Mouse (Mus musculus) myocyte (in vitro differentiated cells): ENCODE measurements around the gene Eef2k. TPM values are rescaled to one million over a fixed set of nuclear protein-coding genes. Genes with fewer than 3 reads are reported as not detected.

Experiments used
- H3K27me3 ChIP-seq: one replicate; pipeline ENCODE4 v1.6.1; 2011; ENCODE audit not compliant: control insufficient read depth, insufficient read depth, insufficient read length
- H3K36me3 ChIP-seq: one replicate; pipeline ENCODE4 v1.6.1; 2011; ENCODE audit not compliant: control insufficient read depth, insufficient read depth
- H3K4me2 ChIP-seq: one replicate; pipeline ENCODE4 v1.6.1; 2011; ENCODE audit warnings: low read depth, control low read depth
- H3K4me3 ChIP-seq: one replicate; pipeline ENCODE4 v1.5.1; 2011; ENCODE audit warnings: mild to moderate bottlenecking, control low read depth, moderate library complexity
- H3K79me2 ChIP-seq: one replicate; pipeline ENCODE4 v1.6.1; 2011; ENCODE audit not compliant: control insufficient read depth, insufficient read depth
- H3ac ChIP-seq: one replicate; pipeline ENCODE4 v1.6.1; 2011; ENCODE audit not compliant: control insufficient read depth, insufficient read length
- CEBPB ChIP-seq: IDR thresholded peaks from 2 replicates; pipeline ENCODE4 v1.6.1; 2011; ENCODE audit warnings: mild to moderate bottlenecking, moderate library complexity; ENCODE audit not compliant: poor library complexity, insufficient read depth, severe bottlenecking
- E2F4 ChIP-seq: IDR thresholded peaks from one replicate; pipeline ENCODE4 v1.6.1; 2011; ENCODE audit warnings: mild to moderate bottlenecking, control low read depth, moderate library complexity; ENCODE audit not compliant: insufficient read depth
- MAX ChIP-seq: IDR thresholded peaks from one replicate; pipeline ENCODE4 v1.6.1; 2011; ENCODE audit warnings: low read depth, mild to moderate bottlenecking, control low read depth
- MYOD1 ChIP-seq, 3 experiments: IDR thresholded peaks; one replicate each; pipeline ENCODE4 v1.6.1; 2011; ENCODE audit warnings: control low read depth in 2 of 3, low read depth in 2 of 3, mild to moderate bottlenecking in 2 of 3, moderate library complexity in 1 of 3; ENCODE audit not compliant: insufficient read length in 2 of 3, control insufficient read depth in 1 of 3
- MYOG ChIP-seq, 3 experiments: IDR thresholded peaks; one replicate each; pipeline ENCODE4 v1.6.1; 2011; ENCODE audit warnings: control low read depth in 2 of 3, low read depth in 2 of 3, mild to moderate bottlenecking in 2 of 3; ENCODE audit not compliant: insufficient read length in 2 of 3, control insufficient read depth in 1 of 3, insufficient read depth in 1 of 3
- POLR2A ChIP-seq: IDR thresholded peaks from one replicate; pipeline ENCODE4 v1.6.1; 2011; ENCODE audit warnings: low read depth, mild to moderate bottlenecking, control low read depth, moderate library complexity; ENCODE audit not compliant: insufficient read length
- POLR2AphosphoS2 ChIP-seq: IDR thresholded peaks from one replicate; pipeline ENCODE4 v1.6.1; 2011; ENCODE audit warnings: low read depth, control low read depth; ENCODE audit not compliant: insufficient read length
- REST ChIP-seq: IDR thresholded peaks from one replicate; pipeline ENCODE4 v1.6.1; 2011; ENCODE audit warnings: mild to moderate bottlenecking, control low read depth, moderate library complexity; ENCODE audit not compliant: insufficient read depth, insufficient read length
- SRF ChIP-seq: IDR thresholded peaks from one replicate; pipeline ENCODE4 v1.6.1; 2011; ENCODE audit warnings: low read depth; ENCODE audit not compliant: control insufficient read depth, insufficient read length
- TCF12 ChIP-seq: IDR thresholded peaks from one replicate; pipeline ENCODE4 v1.6.1; 2011; ENCODE audit warnings: mild to moderate bottlenecking, control low read depth; ENCODE audit not compliant: poor library complexity, insufficient read depth, severe bottlenecking
- TCF3 ChIP-seq: IDR thresholded peaks from one replicate; pipeline ENCODE4 v1.6.1; 2011; ENCODE audit warnings: low read depth, control low read depth; ENCODE audit not compliant: insufficient read length
- USF1 ChIP-seq: IDR thresholded peaks from one replicate; pipeline ENCODE4 v1.6.1; 2011; ENCODE audit warnings: low read depth, mild to moderate bottlenecking, control low read depth, moderate library complexity
- polyA plus RNA-seq: library from polyadenylated mRNA; unstranded; fragments of >200 nt; fragmentation: generic; extraction: Trizol; gene quantifications from one replicate; pipeline ENCODE4 v1.2.1, GENCODE M21; 2012; ENCODE audit warnings: missing spikeins

The Eef2k gene
- polyA plus RNA-seq, 1 experiment, result 32.3 TPM

DNA sequence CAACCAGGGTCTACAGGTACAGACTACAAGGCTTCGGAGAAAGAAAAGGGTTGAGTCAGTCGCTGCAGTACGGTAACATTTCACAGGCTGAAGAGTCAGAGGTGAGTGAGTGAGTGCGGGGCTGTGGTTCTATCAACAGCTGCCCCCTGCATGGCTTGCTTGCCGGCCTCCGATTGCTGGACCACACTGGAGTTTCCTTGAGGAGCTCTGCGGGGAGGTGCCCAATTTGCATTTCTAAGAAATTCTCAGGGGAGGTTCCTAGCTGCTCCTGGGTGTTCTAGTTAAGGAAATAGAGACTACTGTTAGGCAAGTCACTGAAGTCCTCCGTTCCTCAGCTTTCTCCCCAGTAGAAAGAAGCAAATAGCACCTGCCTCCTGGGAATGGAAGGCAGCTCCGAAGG lies 2.1 kb downstream of the Eef2k start:
- Histone ChIP-seq H3K4me3 (peak overlapping the region; percentile 81), H3K36me3 (peaks cover 6% of the 10 kb centered on the region), H3K79me2 (no peaks in the 10 kb centered on the region), H3ac (no peak overlapping the region), H3K4me2 (peak overlapping the region; percentile 90), H3K27me3 (no peaks in the 10 kb centered on the region)
- TF ChIP-seq MYOG (IDR thresholded peaks at IDR 0.05; ENCODE audit: control insufficient read depth in 1 of 3, insufficient read depth in 1 of 3, insufficient read length in 2 of 3, low read depth in 2 of 3) (peak in 1 of 3 experiments; percentile 28), SRF (no peak), MYOD1 (IDR thresholded peaks at IDR 0.05; ENCODE audit: control insufficient read depth in 1 of 3, insufficient read length in 2 of 3, low read depth in 2 of 3) (peak in 1 of 3 experiments; percentile 15)

DNA sequence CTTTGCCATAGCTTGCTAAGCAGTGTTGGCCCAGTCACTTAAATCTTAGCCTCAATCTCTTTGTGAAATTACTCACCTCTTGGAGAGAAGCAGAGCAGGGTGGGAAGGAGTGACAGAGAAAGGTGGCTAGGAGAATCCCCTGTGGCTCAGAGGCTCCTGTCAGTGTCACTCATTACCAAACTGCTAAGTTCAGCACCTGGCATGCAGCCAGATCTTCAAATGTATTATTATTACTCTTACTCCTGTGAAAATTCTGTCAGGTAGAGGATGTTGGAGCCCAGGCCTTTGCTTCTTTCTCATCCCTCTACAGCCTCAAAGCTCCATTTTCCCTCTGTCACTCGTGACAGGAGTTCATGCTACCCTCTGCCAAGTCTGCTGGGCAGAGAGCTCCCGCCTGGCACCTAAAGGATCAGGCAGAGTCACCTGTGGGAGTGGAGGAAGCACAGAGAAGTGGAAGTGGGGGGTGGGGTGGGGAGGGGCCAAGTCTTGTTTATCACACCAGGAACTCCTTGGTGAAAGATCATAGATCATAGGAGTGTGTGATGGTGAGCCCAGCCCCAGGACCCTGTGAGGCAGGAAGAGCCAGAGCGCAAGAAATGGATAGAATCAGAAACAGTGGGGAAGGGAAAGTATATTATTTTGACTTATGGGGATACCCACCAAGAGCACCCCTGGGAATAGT lies 6.3 kb downstream of the Eef2k start:
- Histone ChIP-seq H3K79me2 (peaks cover 6% of the 10 kb centered on the region), H3K27me3 (no peaks in the 10 kb centered on the region), H3K36me3 (peaks cover 6% of the 10 kb centered on the region), H3K4me2 (no peak overlapping the region), H3K4me3 (no peak overlapping the region), H3ac (no peak overlapping the region)
- TF ChIP-seq TCF3 (no peak), TCF12 (no peak), CEBPB (no peak), POLR2AphosphoS2 (no peak), REST (no peak), MYOD1 (IDR thresholded peaks at IDR 0.05; ENCODE audit: control insufficient read depth in 1 of 3, insufficient read length in 2 of 3, low read depth in 2 of 3) (no peak), POLR2A (no peak), MYOG (IDR thresholded peaks at IDR 0.05; ENCODE audit: control insufficient read depth in 1 of 3, insufficient read depth in 1 of 3, insufficient read length in 2 of 3, low read depth in 2 of 3) (no peak), SRF (no peak), USF1 (no peak), MAX (no peak), E2F4 (no peak)

GRCm38 (mm10) chr7:120850165-120850564 lies 7.5 kb downstream of the Eef2k start:
- H3K4me3 ChIP-seq, result no peak overlapping the region
- H3K36me3 ChIP-seq, result peaks cover 6% of the 10 kb centered on the region
- peaks cover 6% of the 10 kb centered on the region for H3K79me2 ChIP-seq
- H3K27me3 ChIP-seq, result no peaks in the 10 kb centered on the region
- H3ac ChIP-seq, result no peak overlapping the region
- TF ChIP-seq SRF, result no peak
- TF ChIP-seq CEBPB, result no peak
- no peak for TF ChIP-seq MYOG (IDR thresholded peaks at IDR 0.05; ENCODE audit: control insufficient read depth in 1 of 3, insufficient read depth in 1 of 3, insufficient read length in 2 of 3, low read depth in 2 of 3)
- no peak for TF ChIP-seq TCF12
- no peak for TF ChIP-seq POLR2AphosphoS2
- no peak for TF ChIP-seq REST
- TF ChIP-seq POLR2A, result no peak
- no peak for TF ChIP-seq MYOD1 (IDR thresholded peaks at IDR 0.05; ENCODE audit: control insufficient read depth in 1 of 3, insufficient read length in 2 of 3, low read depth in 2 of 3)
- TF ChIP-seq MAX, result no peak
- TF ChIP-seq E2F4, result no peak
- TF ChIP-seq TCF3, result no peak
- H3K4me2 ChIP-seq, result no peak overlapping the region

DNA sequence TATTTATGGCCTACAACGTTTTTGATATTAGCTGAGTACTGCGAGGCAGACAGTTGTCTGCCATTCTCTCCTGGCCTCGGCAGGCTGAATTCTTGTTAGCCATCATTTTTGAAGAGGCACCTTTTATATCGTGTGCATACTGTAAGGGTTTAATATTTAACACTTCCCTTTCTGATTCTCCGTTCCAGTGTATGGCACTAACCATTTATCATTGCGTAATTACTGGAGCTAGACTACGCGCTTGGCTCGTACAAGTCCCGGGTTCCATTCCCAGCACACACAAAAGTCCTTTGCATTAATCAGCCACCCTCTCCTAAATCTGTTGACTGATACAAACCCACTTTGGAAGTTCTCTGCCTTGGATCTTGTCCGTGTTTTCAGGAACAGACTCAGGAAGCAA lies 17.2 kb downstream of the Eef2k start:
- H3ac ChIP-seq, result no peak overlapping the region
- no peaks in the 10 kb centered on the region for H3K27me3 ChIP-seq
- no peaks in the 10 kb centered on the region for H3K36me3 ChIP-seq
- H3K4me2 ChIP-seq, result no peak overlapping the region
- no peak overlapping the region for H3K4me3 ChIP-seq
- TF ChIP-seq SRF (no peak), E2F4 (no peak)
- peaks cover 28% of the 10 kb centered on the region for H3K79me2 ChIP-seq

GRCm38 (mm10) chr7:120860799-120861487 lies 18.3 kb downstream of the Eef2k start:
- TF ChIP-seq MYOG (IDR thresholded peaks at IDR 0.05; ENCODE audit: control insufficient read depth in 1 of 3, insufficient read depth in 1 of 3, insufficient read length in 2 of 3, low read depth in 2 of 3) (no peak), MAX (no peak), POLR2A (no peak), POLR2AphosphoS2 (no peak), REST (no peak), TCF12 (no peak), TCF3 (no peak), MYOD1 (IDR thresholded peaks at IDR 0.05; ENCODE audit: control insufficient read depth in 1 of 3, insufficient read length in 2 of 3, low read depth in 2 of 3) (no peak), USF1 (no peak), E2F4 (no peak), SRF (no peak), CEBPB (no peak)
- Histone ChIP-seq H3K4me2 (no peak overlapping the region), H3K79me2 (peaks cover 22% of the 10 kb centered on the region), H3K4me3 (no peak overlapping the region), H3K36me3 (no peaks in the 10 kb centered on the region), H3K27me3 (no peaks in the 10 kb centered on the region), H3ac (no peak overlapping the region)
